Mouse (Mus musculus) gastrocnemius, adult 2 months (tissue): ENCODE results near the gene Gpatch1. TPM values are rescaled to one million over a fixed set of nuclear protein-coding genes. Genes with fewer than 3 reads are reported as not detected.
"Not testable (repeated sequence)": the region's sequence is repeated elsewhere in the genome, so short reads cannot be mapped to it uniquely, and the experiment has no call there.

ENCODE experiments used
- DNase-seq: peaks from one replicate; pipeline ENCODE4 v3.0.0; 2022
- H3K27ac ChIP-seq: fragments of 200-600 bp; 2 replicates; pipeline ENCODE4 v1.8.1; 2022; ENCODE audit warnings: mild to moderate bottlenecking
- H3K4me3 ChIP-seq: fragments of 200-600 bp; 2 replicates; pipeline ENCODE4 v1.8.1; 2022; ENCODE audit warnings: mild to moderate bottlenecking, moderate library complexity
- CTCF ChIP-seq: fragments of 200-600 bp; IDR thresholded peaks from 2 replicates; pipeline ENCODE4 v1.8.1; 2022; ENCODE audit warnings: antibody characterized with exemption, mild to moderate bottlenecking, moderate library complexity
- intact Hi-C: fragments of 180-260 bp; cut with DNase I; formaldehyde crosslinking; loops from one replicate; pipeline ENCODE4 v1.15.1; 2025
- total RNA-seq, 2 experiments: library from RNA; stranded (reverse); gene quantifications; 2 replicates each; pipeline ENCODE4 v1.2.3; 2021

Gene Gpatch1
- total RNA-seq, 2 experiments from 2014 or later, result 6.4 to 7.4 TPM

DNA sequence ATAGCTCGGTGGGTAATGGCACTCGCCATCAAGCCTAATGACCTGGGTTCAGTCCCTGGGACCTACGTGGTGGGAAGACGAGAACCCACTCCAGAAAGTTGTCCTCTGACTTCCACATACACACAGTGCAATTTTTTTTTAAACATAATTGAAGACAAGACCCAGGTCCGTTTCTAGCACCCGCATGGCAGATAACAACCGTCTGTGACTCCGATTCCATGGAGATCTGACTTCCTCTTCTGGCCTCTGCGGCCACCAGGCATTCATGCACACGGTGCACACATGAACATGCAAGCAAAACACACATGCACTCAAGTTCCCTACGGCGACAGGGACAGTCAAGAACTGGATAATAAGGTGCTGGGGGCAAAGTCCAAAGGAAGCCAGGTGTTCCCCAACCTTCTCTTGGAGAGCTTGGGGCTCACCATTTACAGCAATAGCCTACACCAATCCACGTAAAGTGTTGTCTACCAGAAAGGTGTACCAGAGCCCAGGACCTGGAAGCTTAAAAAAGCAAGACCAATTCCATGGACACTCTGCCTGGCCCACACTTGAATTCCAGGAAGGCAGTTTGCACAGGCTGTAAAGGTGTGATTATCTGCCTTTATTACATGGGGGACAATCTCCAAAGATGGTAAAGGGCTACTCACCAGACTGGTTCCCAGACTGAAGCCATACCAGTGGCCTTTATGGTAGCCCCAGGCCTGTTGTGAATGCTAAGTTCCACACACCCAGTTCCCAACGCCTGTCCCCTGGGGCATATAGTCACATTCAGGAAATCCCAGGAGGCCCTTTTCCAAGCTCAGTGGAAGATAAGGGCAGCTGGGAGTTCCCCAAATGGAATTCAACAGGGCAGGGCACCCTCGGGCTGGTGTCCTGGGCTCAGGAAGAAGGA, 54.4 kb downstream of the Gpatch1 start:
- TF ChIP-seq CTCF, result no peak
- no peak for DNase-seq
- no peak overlapping the region for H3K27ac ChIP-seq
- intact Hi-C loops, result loop anchor here (5.0 kb wide), 1 partner anchor 237 kb away; no protein-coding TSS in a partner anchor
- no peak overlapping the region for H3K4me3 ChIP-seq

DNA sequence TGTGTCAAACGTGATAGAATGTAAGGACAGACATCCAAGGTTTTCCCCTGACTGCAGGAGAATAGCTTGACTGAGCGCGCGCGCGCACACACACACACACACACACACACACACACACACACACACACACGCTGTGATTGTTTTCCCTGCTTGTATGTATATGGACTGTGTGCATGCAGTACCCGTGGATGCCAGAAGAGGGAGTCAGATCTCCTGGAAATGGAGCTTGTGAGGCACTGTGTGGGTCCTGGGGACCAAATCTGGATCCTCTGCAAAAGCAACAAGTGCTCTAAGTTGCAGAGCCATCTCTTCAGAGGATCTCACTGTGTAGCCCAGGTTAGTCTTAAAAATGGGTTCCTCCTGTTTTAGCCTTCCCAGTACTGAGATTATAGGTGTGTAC, 58.9 kb downstream of the Gpatch1 start:
- TF ChIP-seq CTCF, result peak; percentile 25; the same call in 1 of the 2 replicates
- no peak for DNase-seq
- Histone ChIP-seq H3K4me3 (no peak overlapping the region), H3K27ac (no peak overlapping the region)
- intact Hi-C loops, result loop anchor here (5.0 kb wide), 1 partner anchor 72 kb away; the partner anchor contains the start of gene Slc7a10

- H3K27ac ChIP-seq, result no peak overlapping the region
These were observed 59.9 kb downstream of the Gpatch1 start for GRCm38 (mm10) chr7:35258294-35258693.

DNA sequence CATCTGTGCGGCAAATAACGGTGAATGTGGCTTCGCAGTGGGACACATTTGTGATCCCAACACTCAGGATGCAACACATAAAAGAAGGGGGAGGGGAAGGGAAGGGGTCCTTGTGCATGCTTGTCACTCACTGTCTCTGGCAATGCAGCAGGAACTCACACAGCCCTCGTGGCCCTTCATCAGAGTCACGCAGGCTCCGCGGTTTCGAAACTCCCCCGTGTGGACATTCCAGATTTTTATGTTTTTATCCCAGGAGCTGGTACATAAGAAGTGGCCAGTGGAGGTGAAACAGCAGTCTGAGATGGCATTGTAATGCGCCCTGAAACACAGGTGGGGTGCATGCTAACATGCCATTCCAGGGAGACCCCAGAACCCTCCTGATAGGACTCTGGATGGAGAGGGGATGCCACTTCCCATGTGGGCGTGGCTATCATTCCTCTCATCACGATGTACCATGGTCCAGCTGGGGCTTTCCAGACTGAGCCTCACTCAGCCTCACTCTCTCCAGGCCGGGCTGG, 66.1 kb downstream of the Gpatch1 start:
- DNase-seq, result no peak
- H3K27ac ChIP-seq, result no peak overlapping the region
- peak overlapping the region; percentile 47 for H3K4me3 ChIP-seq
- TF ChIP-seq CTCF, result peak; percentile 35; the same call in 1 of the 2 replicates
- intact Hi-C loops, result no loop called here

More at GRCm38 (mm10) chr7:35258294-35258693, 59.9 kb downstream of the Gpatch1 start:
- TF ChIP-seq CTCF, result no peak
- no peak for DNase-seq
- intact Hi-C loops, result loop anchor here (5.0 kb wide), 1 partner anchor 71 kb away; the partner anchor contains the start of gene Slc7a10
- no peak overlapping the region for H3K4me3 ChIP-seq

GRCm38 (mm10) chr7:35237935-35238334, 80.3 kb downstream of the Gpatch1 start:
- H3K27ac ChIP-seq, H3K4me3 ChIP-seq, DNase-seq, intact Hi-C loops: not testable (repeated sequence)

DNA sequence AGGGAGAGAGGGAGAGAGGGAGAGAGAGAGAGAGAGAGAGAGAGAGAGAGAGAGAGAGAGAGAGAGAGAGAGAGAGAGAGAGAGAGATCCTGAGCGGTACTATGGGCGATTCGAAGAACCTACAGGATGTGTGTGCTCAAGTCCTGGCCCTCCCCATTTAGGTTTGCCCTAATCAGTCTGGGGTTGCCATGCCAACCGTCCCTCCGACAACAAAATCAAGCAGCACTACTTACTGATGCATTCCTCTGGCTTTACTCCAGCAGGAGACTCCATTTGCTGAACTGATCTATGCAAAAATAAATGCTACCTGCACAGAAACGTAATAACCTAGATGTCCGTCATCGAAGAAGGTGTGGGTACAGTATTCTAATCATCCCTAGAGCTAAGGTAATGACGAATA, 82.9 kb downstream of the Gpatch1 start:
- DNase-seq, result peak; percentile 51
- no peak for TF ChIP-seq CTCF

DNA sequence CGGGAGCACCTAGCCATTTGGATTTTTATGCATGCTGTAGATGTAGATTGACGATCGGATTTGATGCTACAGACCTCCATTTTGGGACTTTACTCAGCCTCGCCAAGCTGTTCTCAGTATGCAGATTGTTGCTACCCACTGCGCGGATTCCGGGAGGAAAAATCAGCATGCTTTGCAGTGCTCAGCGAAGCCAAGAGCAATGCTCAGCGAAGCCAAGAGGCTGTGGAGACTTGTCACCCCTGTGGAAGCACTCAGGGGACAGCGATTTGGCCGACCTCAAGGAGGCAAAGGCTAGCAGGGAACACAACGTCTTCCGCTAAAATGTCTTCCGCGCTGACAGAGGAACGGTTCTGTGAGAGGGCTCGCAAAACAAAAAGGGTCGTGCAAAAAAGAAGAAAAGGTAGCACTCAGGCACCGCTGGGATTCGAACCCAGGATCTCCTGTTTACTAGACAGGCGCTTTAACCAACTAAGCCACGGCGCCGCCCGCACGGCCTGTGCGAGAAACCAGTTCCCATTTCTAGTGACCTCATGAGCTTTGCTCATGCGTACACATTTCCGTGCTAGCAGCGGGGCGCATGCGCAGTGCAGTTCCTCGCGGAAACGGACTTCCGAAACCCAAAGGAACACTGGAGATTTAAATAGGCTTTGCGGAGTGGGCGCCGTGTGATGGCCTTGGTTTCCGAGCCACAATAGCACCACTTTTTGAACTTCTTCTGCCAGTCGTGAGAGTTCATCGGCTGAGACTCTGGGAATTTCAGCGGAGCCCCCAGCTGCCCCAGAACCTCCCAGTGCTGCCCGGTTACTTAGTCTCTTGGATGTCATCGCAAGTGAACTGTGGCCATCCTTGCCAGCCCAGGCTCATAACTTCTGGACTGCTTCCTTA, 83.6 kb downstream of the Gpatch1 start:
- TF ChIP-seq CTCF, result no peak
- intact Hi-C loops, result loop anchor here (2.0 kb wide), 1 partner anchor 18 kb away; no protein-coding TSS in a partner anchor
- H3K27ac ChIP-seq, result peak overlapping the region; percentile 94
- peak; percentile 95 for DNase-seq
- H3K4me3 ChIP-seq, result peak overlapping the region; percentile 82

More for the DNA sequence above, 82.9 kb downstream of the Gpatch1 start:
- Histone ChIP-seq H3K4me3 (peak overlapping the region; percentile 82), H3K27ac (peak overlapping the region; percentile 94)
- intact Hi-C loops, result loop anchor here (2.0 kb wide), 1 partner anchor 19 kb away; no protein-coding TSS in a partner anchor

GRCm38 (mm10) chr7:35233861-35234260, 84.4 kb downstream of the Gpatch1 start:
- intact Hi-C loops, result loop anchor here (2.0 kb wide), 1 partner anchor 17 kb away; no protein-coding TSS in a partner anchor
- no peak for TF ChIP-seq CTCF
- H3K4me3 ChIP-seq, result peak overlapping the region; percentile 82
- DNase-seq, result no peak
- peak overlapping the region; percentile 94 for H3K27ac ChIP-seq

DNA sequence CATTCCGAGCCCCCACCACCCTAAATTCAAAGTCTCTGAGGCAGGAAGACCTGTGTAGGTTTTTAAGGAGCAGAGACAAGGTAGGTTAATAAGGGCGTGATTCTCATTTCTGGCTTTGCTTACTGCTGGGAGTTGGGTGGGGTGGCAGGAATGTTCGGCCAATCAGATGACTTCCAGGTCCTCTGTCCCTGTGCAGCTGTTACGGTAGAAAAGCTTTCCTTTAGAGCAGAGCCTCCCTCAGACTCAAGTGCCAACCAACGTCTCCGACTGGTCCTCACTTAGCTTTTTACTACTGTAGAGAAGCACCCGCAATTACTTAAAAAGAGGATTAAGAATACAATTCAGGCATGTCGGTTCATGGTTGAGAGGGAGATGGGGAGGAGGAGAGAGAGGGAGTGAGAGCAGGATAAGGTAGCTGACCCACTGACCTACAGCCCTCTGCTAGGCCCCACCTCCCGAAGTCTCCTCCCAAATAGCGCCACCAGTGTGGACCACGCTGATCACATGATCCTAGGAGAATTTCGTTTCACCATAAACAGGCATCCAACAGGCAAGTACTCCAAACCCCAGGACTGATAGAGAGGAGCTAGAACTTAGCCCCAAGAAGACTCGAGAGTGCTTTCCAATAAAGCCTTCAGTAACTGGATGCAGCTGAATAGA, 85.3 kb downstream of the Gpatch1 start:
- Histone ChIP-seq H3K4me3 (no peak overlapping the region), H3K27ac (no peak overlapping the region)
- intact Hi-C loops, result no loop called here
- no peak for TF ChIP-seq CTCF
- no peak for DNase-seq

DNA sequence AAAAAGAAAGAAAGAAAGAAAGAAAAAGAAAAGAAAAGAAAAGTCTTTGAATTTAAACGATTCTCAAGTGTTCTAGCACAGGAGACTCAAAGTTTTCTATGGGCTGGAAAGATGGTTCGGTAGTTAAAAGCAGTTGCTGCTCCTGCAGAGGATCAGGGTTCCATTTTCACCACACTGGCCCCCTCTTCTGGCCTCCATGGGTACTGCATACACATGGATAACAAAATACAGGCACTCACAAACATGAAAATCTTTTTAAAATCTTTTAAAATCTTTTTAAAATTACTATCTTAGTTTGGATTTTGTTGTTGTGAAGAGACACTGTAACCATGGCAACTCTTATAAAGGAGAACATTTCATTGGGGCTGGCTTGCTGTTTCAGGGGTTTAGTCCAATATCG, 87.9 kb downstream of the Gpatch1 start:
- Histone ChIP-seq H3K4me3 (no peak overlapping the region), H3K27ac (no peak overlapping the region)
- intact Hi-C loops, result no loop called here
- TF ChIP-seq CTCF, result peak; percentile 21; the same call in 1 of the 2 replicates
- DNase-seq, result no peak

Other genes with a start within 250 kb of the Gpatch1 start
- 1 to 10 TPM; 3.0 to 4.2 TPM for gene Cebpa, start 199.1 kb downstream of the Gpatch1 start, total RNA-seq
- gene Slc7a10, start 132.1 kb downstream of the Gpatch1 start, total RNA-seq, result under 1 TPM; 0.31 to 0.47 TPM
- gene Lrp3, start 102.9 kb downstream of the Gpatch1 start, total RNA-seq, result 1 to 10 TPM; 7.5 to 8.6 TPM
- 1 to 10 TPM; 1.2 to 1.3 TPM for gene Rhpn2, start 15.7 kb upstream of the Gpatch1 start, total RNA-seq
- under 1 TPM; 0.75 to 0.92 TPM for gene Faap24, start 78.4 kb upstream of the Gpatch1 start, total RNA-seq
- gene Cep89, start 78.6 kb upstream of the Gpatch1 start, total RNA-seq, result 1 to 10 TPM; 7.4 to 7.9 TPM
- not detected for gene Slc7a9, start 130.4 kb upstream of the Gpatch1 start, total RNA-seq
- not detected for gene Tdrd12, start 219.3 kb upstream of the Gpatch1 start, total RNA-seq
- gene Nudt19, start 237.9 kb upstream of the Gpatch1 start, total RNA-seq, result 10 to 100 TPM; 51.9 to 52.4 TPM